Mouse (Mus musculus): ENCODE measurements around the gene Kat14. TPM values are rescaled to one million over a fixed set of nuclear protein-coding genes. Genes with fewer than 3 reads are reported as not detected.

Kat14 gene
- polyA plus RNA-seq, 1 experiment: 20.3 TPM

GRCm38 (mm10) chr2:144343158-144343557 lies 25.6 kb upstream of the Kat14 start:
- H3K27ac ChIP-seq (ENCODE audit: insufficient read depth, low read length): no peak overlapping the region
- no peak for TF ChIP-seq CTCF (IDR thresholded peaks at IDR 0.05; ENCODE audit: extremely low read depth, insufficient read depth, insufficient read length, insufficient replicate concordance)
- TF ChIP-seq POLR2A (IDR thresholded peaks at IDR 0.05; ENCODE audit: low read depth, low read length): no peak
- no peaks in the 10 kb centered on the region for H3K4me1 ChIP-seq (ENCODE audit: control insufficient read depth, insufficient read depth, insufficient read length)
- DNase-seq (ENCODE audit: low read depth in 1 of 2, low spot score in 2 of 2): no peak
- H3K27me3 ChIP-seq (ENCODE audit: control insufficient read depth, insufficient read depth, low read length): no peaks in the 10 kb centered on the region
- WGBS: 18% methylated on average over 4 of the region's 4 CpGs
- no peak overlapping the region for H3K4me3 ChIP-seq (ENCODE audit: extremely low read depth, insufficient read depth, insufficient read length)
- H3K36me3 ChIP-seq (ENCODE audit: control insufficient read depth, insufficient read depth, low read length): no peaks in the 10 kb centered on the region

GRCm38 (mm10) chr2:144348525-144348924 lies 20.3 kb upstream of the Kat14 start:
- H3K4me1 ChIP-seq (ENCODE audit: control insufficient read depth, insufficient read depth, insufficient read length): no peaks in the 10 kb centered on the region
- DNase-seq (ENCODE audit: low read depth in 1 of 2, low spot score in 2 of 2): no peak
- no peaks in the 10 kb centered on the region for H3K36me3 ChIP-seq (ENCODE audit: control insufficient read depth, insufficient read depth, low read length)
- TF ChIP-seq POLR2A (IDR thresholded peaks at IDR 0.05; ENCODE audit: low read depth, low read length): no peak
- no peak for TF ChIP-seq CTCF (IDR thresholded peaks at IDR 0.05; ENCODE audit: extremely low read depth, insufficient read depth, insufficient read length, insufficient replicate concordance)
- WGBS: 83% methylated on average over 3 of the region's 3 CpGs
- no peaks in the 10 kb centered on the region for H3K27me3 ChIP-seq (ENCODE audit: control insufficient read depth, insufficient read depth, low read length)
- no peak overlapping the region for H3K27ac ChIP-seq (ENCODE audit: insufficient read depth, low read length)
- no peak overlapping the region for H3K4me3 ChIP-seq (ENCODE audit: extremely low read depth, insufficient read depth, insufficient read length)

GRCm38 (mm10) chr2:144352843-144353242 lies 15.9 kb upstream of the Kat14 start:
- Histone ChIP-seq H3K36me3 (ENCODE audit: control insufficient read depth, insufficient read depth, low read length) (no peaks in the 10 kb centered on the region), H3K4me1 (ENCODE audit: control insufficient read depth, insufficient read depth, insufficient read length) (no peaks in the 10 kb centered on the region), H3K27me3 (ENCODE audit: control insufficient read depth, insufficient read depth, low read length) (no peaks in the 10 kb centered on the region), H3K4me3 (ENCODE audit: extremely low read depth, insufficient read depth, insufficient read length) (no peak overlapping the region), H3K27ac (ENCODE audit: insufficient read depth, low read length) (no peak overlapping the region)
- no peak for DNase-seq (ENCODE audit: low read depth in 1 of 2, low spot score in 2 of 2)
- WGBS: 83% methylated on average over 11 of the region's 11 CpGs
- TF ChIP-seq POLR2A (IDR thresholded peaks at IDR 0.05; ENCODE audit: low read depth, low read length) (no peak), CTCF (IDR thresholded peaks at IDR 0.05; ENCODE audit: extremely low read depth, insufficient read depth, insufficient read length, insufficient replicate concordance) (no peak)

- Histone ChIP-seq H3K4me1 (ENCODE audit: control insufficient read depth, insufficient read depth, insufficient read length) (no peaks in the 10 kb centered on the region), H3K27me3 (ENCODE audit: control insufficient read depth, insufficient read depth, low read length) (no peaks in the 10 kb centered on the region), H3K36me3 (ENCODE audit: control insufficient read depth, insufficient read depth, low read length) (peaks cover 8% of the 10 kb centered on the region), H3K4me3 (ENCODE audit: extremely low read depth, insufficient read depth, insufficient read length) (peak overlapping the region; percentile 68), H3K27ac (ENCODE audit: insufficient read depth, low read length) (peak overlapping the region; percentile 93)
- DNase-seq (ENCODE audit: low read depth in 1 of 2, low spot score in 2 of 2): peak; percentile 34 to 78
- TF ChIP-seq CTCF (IDR thresholded peaks at IDR 0.05; ENCODE audit: extremely low read depth, insufficient read depth, insufficient read length, insufficient replicate concordance): no peak
- TF ChIP-seq POLR2A (IDR thresholded peaks at IDR 0.05; ENCODE audit: low read depth, low read length): peak; percentile 2; the same call in 1 of the 2 replicates
- WGBS: 1% methylated on average over 43 of the region's 43 CpGs
These were observed 238 bp downstream of the Kat14 start for GRCm38 (mm10) chr2:144369020-144369421.

- TF ChIP-seq CTCF (IDR thresholded peaks at IDR 0.05; ENCODE audit: extremely low read depth, insufficient read depth, insufficient read length, insufficient replicate concordance) (no peak), POLR2A (IDR thresholded peaks at IDR 0.05; ENCODE audit: low read depth, low read length) (no peak)
- 1% methylated on average over 12 of the region's 12 CpGs for WGBS
- H3K36me3 ChIP-seq (ENCODE audit: control insufficient read depth, insufficient read depth, low read length): peaks cover 10% of the 10 kb centered on the region
- H3K27me3 ChIP-seq (ENCODE audit: control insufficient read depth, insufficient read depth, low read length): no peaks in the 10 kb centered on the region
- no peaks in the 10 kb centered on the region for H3K4me1 ChIP-seq (ENCODE audit: control insufficient read depth, insufficient read depth, insufficient read length)
- no peak for DNase-seq (ENCODE audit: low read depth in 1 of 2, low spot score in 2 of 2)
- peak overlapping the region; percentile 93; the same call in 1 of the 2 replicates for H3K27ac ChIP-seq (ENCODE audit: insufficient read depth, low read length)
- H3K4me3 ChIP-seq (ENCODE audit: extremely low read depth, insufficient read depth, insufficient read length): peak overlapping the region; percentile 68
These were observed 728 bp downstream of the Kat14 start for GRCm38 (mm10) chr2:144369511-144369910.

- no peak overlapping the region for H3K4me3 ChIP-seq (ENCODE audit: extremely low read depth, insufficient read depth, insufficient read length)
- peaks cover 13% of the 10 kb centered on the region for H3K36me3 ChIP-seq (ENCODE audit: control insufficient read depth, insufficient read depth, low read length)
- no peak overlapping the region for H3K27ac ChIP-seq (ENCODE audit: insufficient read depth, low read length)
- TF ChIP-seq POLR2A (IDR thresholded peaks at IDR 0.05; ENCODE audit: low read depth, low read length) (no peak), CTCF (IDR thresholded peaks at IDR 0.05; ENCODE audit: extremely low read depth, insufficient read depth, insufficient read length, insufficient replicate concordance) (no peak)
- H3K27me3 ChIP-seq (ENCODE audit: control insufficient read depth, insufficient read depth, low read length): no peaks in the 10 kb centered on the region
- 83% methylated on average over 4 of the region's 4 CpGs for WGBS
- no peak for DNase-seq (ENCODE audit: low read depth in 1 of 2, low spot score in 2 of 2)
- no peaks in the 10 kb centered on the region for H3K4me1 ChIP-seq (ENCODE audit: control insufficient read depth, insufficient read depth, insufficient read length)
These were observed 2.8 kb downstream of the Kat14 start for GRCm38 (mm10) chr2:144371566-144371965.

GRCm38 (mm10) chr2:144373063-144373462 lies 4.3 kb downstream of the Kat14 start:
- Histone ChIP-seq H3K36me3 (ENCODE audit: control insufficient read depth, insufficient read depth, low read length) (peaks cover 14% of the 10 kb centered on the region), H3K4me1 (ENCODE audit: control insufficient read depth, insufficient read depth, insufficient read length) (no peaks in the 10 kb centered on the region), H3K27ac (ENCODE audit: insufficient read depth, low read length) (no peak overlapping the region), H3K4me3 (ENCODE audit: extremely low read depth, insufficient read depth, insufficient read length) (no peak overlapping the region), H3K27me3 (ENCODE audit: control insufficient read depth, insufficient read depth, low read length) (no peaks in the 10 kb centered on the region)
- TF ChIP-seq POLR2A (IDR thresholded peaks at IDR 0.05; ENCODE audit: low read depth, low read length) (no peak), CTCF (IDR thresholded peaks at IDR 0.05; ENCODE audit: extremely low read depth, insufficient read depth, insufficient read length, insufficient replicate concordance) (no peak)
- 96% methylated on average over 9 of the region's 9 CpGs for WGBS
- DNase-seq (ENCODE audit: low read depth in 1 of 2, low spot score in 2 of 2): no peak

Data from spleen, adult 2 months (tissue).